Mouse (Mus musculus): Measurements from ENCODE around the gene Lsm14a. TPM values are rescaled to one million over a fixed set of nuclear protein-coding genes. Genes with fewer than 3 reads are reported as not detected.

The Lsm14a gene
- total and polyA plus RNA-seq, 3 experiments: 53.7 to 193 (median 90.0) TPM

DNA sequence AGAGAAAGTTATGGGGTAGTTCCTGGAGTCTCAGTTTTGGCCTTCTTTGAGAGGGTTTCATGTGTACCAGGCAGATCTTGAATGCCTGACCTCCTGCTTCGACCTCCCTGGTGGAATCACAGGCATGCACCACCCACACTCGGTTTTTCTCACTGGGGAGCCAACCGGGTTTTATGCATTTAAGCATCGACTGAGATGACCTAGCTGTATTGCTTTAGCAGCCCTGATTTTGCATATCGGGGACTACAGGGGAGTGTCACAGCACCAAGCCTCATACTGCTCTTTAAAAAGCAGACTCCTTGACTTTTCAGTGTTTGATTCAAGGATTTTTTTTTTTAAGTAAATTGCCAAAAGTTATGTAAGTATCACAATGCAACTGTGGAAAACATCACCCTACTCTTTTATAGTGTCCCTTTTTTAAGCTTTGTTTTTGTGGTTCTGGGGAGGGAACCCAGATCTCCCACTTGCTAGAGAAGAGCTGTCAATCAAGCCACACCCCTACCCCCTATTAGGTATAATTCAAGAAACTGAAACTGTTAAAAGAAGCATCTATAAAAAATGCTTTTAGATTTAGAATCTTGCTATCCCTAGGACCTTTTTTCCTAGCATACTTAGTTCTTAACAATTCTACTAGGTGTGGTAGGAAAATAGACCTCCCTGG lies 5.2 kb downstream of the Lsm14a start:
- H3K4me2 ChIP-seq (ENCODE audit: insufficient read depth, low read depth, poor library complexity, severe bottlenecking): peak overlapping the region; percentile 64
- TF ChIP-seq USF1 (IDR thresholded peaks at IDR 0.05; ENCODE audit: low read depth, low read length) (no peak), SIN3A (IDR thresholded peaks at IDR 0.05; ENCODE audit: low read length) (0 out of 2 replicates have a peak, but pooled peaks have one; percentile 58), POLR2A (IDR thresholded peaks at IDR 0.05; ENCODE audit: low read depth, low read length) (no peak; the same call in 1 of the 2 replicates), ZNF384 (IDR thresholded peaks at IDR 0.05; ENCODE audit: low read depth, low read length) (no peak), MXI1 (IDR thresholded peaks at IDR 0.05; ENCODE audit: low read depth, low read length) (peak; percentile 13; the same call in 1 of the 2 replicates), TBP (conservative IDR thresholded peaks at IDR 0.05; ENCODE audit: low read depth, low read length) (peak; percentile 15; the same call in 1 of the 2 replicates), CHD1 (IDR thresholded peaks at IDR 0.05; ENCODE audit: low read depth, low read length) (peak; percentile 88; the same call in 1 of the 2 replicates)
- H3K4me1 ChIP-seq (ENCODE audit: control insufficient read depth in 1 of 2, insufficient read depth in 2 of 2): peaks cover 9 to 43% of the 10 kb centered on the region in 2 experiments
- dilution Hi-C loops (cut with MboI; ENCODE audit: extremely low pct_ligation_motif_present, extremely low pct_unique_long_range_greater_than_20kb, low sequenced_read_pairs): no loop called here
- peak; percentile 29 for DNase-seq (ENCODE audit: extremely low read depth)
- H3K27ac ChIP-seq (ENCODE audit: insufficient read depth, low read depth): no peak overlapping the region; the same call in 1 of the 2 replicates
- no peaks in the 10 kb centered on the region for H3K27me3 ChIP-seq (replicated peaks)
- H3K79me2 ChIP-seq (replicated peaks; ENCODE audit: control insufficient read depth, extremely low read depth, insufficient read depth, poor library complexity, severe bottlenecking): peaks cover 53% of the 10 kb centered on the region
- peak overlapping the region; percentile 79 to 88 (median 85) for H3K4me3 ChIP-seq (replicated peaks in 1 of 3; ENCODE audit: low read depth in 2 of 3, low read length in 2 of 3, poor library complexity in 1 of 3)
- H3K36me3 ChIP-seq (replicated peaks in 1 of 2; ENCODE audit: control insufficient read depth in 1 of 2, insufficient read depth in 1 of 2, low read length in 1 of 2): peaks cover 6 to 23% of the 10 kb centered on the region in 2 experiments
- H3K9me3 ChIP-seq (replicated peaks; ENCODE audit: low read length): no peaks in the 10 kb centered on the region
- peak overlapping the region; percentile 98 for H3K9ac ChIP-seq (ENCODE audit: insufficient read depth, low read depth)
- in situ Hi-C loops (cut with MboI; ENCODE audit: low pct_ligation_motif_present, low pct_unique_long_range_greater_than_20kb, low sequenced_read_pairs): no loop called here

DNA sequence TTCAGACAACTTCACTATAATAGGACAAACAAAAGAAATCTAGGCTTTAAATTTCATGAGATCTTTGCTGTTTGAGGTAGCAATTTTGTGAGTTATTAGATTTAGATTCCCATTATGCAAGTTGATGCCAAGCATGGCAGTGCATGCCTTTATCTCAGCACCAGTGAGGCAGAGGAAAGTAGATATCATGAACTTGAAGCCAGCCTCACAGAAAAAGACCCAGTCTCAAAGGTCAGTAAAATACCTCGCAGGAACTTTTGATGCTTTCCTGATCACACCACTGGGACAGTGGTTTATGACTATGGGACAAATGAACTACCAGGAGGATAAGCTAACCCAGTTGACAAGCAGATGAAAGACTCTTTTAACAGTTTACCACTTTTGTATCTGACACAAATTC lies 10.3 kb downstream of the Lsm14a start:
- DNase-seq (ENCODE audit: extremely low read depth): no peak
- Histone ChIP-seq H3K36me3 (replicated peaks in 1 of 2; ENCODE audit: control insufficient read depth in 1 of 2, insufficient read depth in 1 of 2, low read length in 1 of 2) (peaks cover 12 to 47% of the 10 kb centered on the region in 2 experiments), H3K9ac (ENCODE audit: insufficient read depth, low read depth) (no peak overlapping the region), H3K27me3 (replicated peaks) (no peaks in the 10 kb centered on the region), H3K27ac (ENCODE audit: insufficient read depth, low read depth) (no peak overlapping the region), H3K9me3 (replicated peaks; ENCODE audit: low read length) (no peaks in the 10 kb centered on the region), H3K79me2 (replicated peaks; ENCODE audit: control insufficient read depth, extremely low read depth, insufficient read depth, poor library complexity, severe bottlenecking) (peaks cover 83% of the 10 kb centered on the region), H3K4me2 (ENCODE audit: insufficient read depth, low read depth, poor library complexity, severe bottlenecking) (no peak overlapping the region), H3K4me3 (replicated peaks in 1 of 3; ENCODE audit: low read depth in 2 of 3, low read length in 2 of 3, poor library complexity in 1 of 3) (no peak overlapping the region), H3K4me1 (ENCODE audit: control insufficient read depth in 1 of 2, insufficient read depth in 2 of 2) (peaks cover 5 to 77% of the 10 kb centered on the region in 2 experiments; a peak in 3 of 4 replicates)
- TF ChIP-seq UBTF (IDR thresholded peaks at IDR 0.05; ENCODE audit: low read depth, low read length): no peak
- TF ChIP-seq JUN (IDR thresholded peaks at IDR 0.05; ENCODE audit: insufficient read depth, low read depth, low read length): no peak
- TF ChIP-seq RCOR1 (conservative IDR thresholded peaks at IDR 0.05; ENCODE audit: low read depth, low read length): no peak
- TF ChIP-seq NRF1 (IDR thresholded peaks at IDR 0.05; ENCODE audit: low read depth, low read length): no peak
- TF ChIP-seq IRF4 (IDR thresholded peaks at IDR 0.05; ENCODE audit: low read depth, low read length): no peak
- TF ChIP-seq MYC (IDR thresholded peaks at IDR 0.05; ENCODE audit: low read depth, low read length): no peak
- no peak for TF ChIP-seq USF2 (conservative IDR thresholded peaks at IDR 0.05; ENCODE audit: low read depth, low read length)
- dilution Hi-C loops (cut with MboI; ENCODE audit: extremely low pct_ligation_motif_present, extremely low pct_unique_long_range_greater_than_20kb, low sequenced_read_pairs): no loop called here
- in situ Hi-C loops (cut with MboI; ENCODE audit: low pct_ligation_motif_present, low pct_unique_long_range_greater_than_20kb, low sequenced_read_pairs): no loop called here

Measured in CH12.LX (cell line).